Mouse (Mus musculus) heart, postnatal 25 days (tissue): ENCODE data around the gene Mettl1. TPM values are rescaled to one million over a fixed set of nuclear protein-coding genes. Genes with fewer than 3 reads are reported as not detected.
A peak's percentile ranks its signal among the peaks of the same experiment; 100 is the strongest.
"Not testable (repeated sequence)": the region's sequence is repeated elsewhere in the genome, so short reads cannot be mapped to it uniquely, and the experiment has no call there.

Experiments
- DNase-seq: peaks from one replicate; pipeline ENCODE4 v3.0.0; 2022; ENCODE audit warnings: low spot score
- intact Hi-C: fragments of 180-260 bp; cut with DNase I; formaldehyde crosslinking; loops from one replicate; pipeline ENCODE4 v1.15.1; 2025
- total RNA-seq, 2 experiments: library from RNA; stranded (reverse); gene quantifications; 2 replicates each; pipeline ENCODE4 v1.2.3; 2021

Mettl1 gene
- total RNA-seq, 2 experiments from 2014 or later = 6.1 to 6.9 TPM

GRCm38 (mm10) chr10:127063913-127064870, 23.0 kb downstream of the Mettl1 start:
- intact Hi-C loops = no loop called here
- no peak for DNase-seq

- intact Hi-C loops = no loop called here
- DNase-seq = no peak
Measured at GRCm38 (mm10) chr10:127065981-127066380, 24.8 kb downstream of the Mettl1 start.

GRCm38 (mm10) chr10:127066519-127067018, 25.4 kb downstream of the Mettl1 start:
- intact Hi-C loops = no loop called here
- no peak for DNase-seq

- intact Hi-C loops = no loop called here
- no peak for DNase-seq
Measured at GRCm38 (mm10) chr10:127068360-127069038, 27.3 kb downstream of the Mettl1 start.

- intact Hi-C loops = no loop called here
- DNase-seq = no peak
Measured at GRCm38 (mm10) chr10:127069281-127070189, 28.3 kb downstream of the Mettl1 start.

GRCm38 (mm10) chr10:127070190-127071121, 29.2 kb downstream of the Mettl1 start, which contains the start of gene Tspan31:
Gene Tspan31 (minus strand): TSS chr10:127070264.
- DNase-seq = peak; percentile 88
- intact Hi-C loops = no loop called here

GRCm38 (mm10) chr10:127071203-127071602, 30.0 kb downstream of the Mettl1 start:
- intact Hi-C loops = no loop called here
- DNase-seq = no peak

- intact Hi-C loops, DNase-seq: not testable (repeated sequence)
Measured at GRCm38 (mm10) chr10:127072270-127072669, 31.1 kb downstream of the Mettl1 start.

- intact Hi-C loops, DNase-seq: not testable (repeated sequence)
Measured at GRCm38 (mm10) chr10:127072969-127073368, 31.8 kb downstream of the Mettl1 start.

GRCm38 (mm10) chr10:127073981-127074380, 32.8 kb downstream of the Mettl1 start:
- intact Hi-C loops = no loop called here
- DNase-seq = no peak

- no peak for DNase-seq
- intact Hi-C loops = no loop called here
Measured at GRCm38 (mm10) chr10:127075080-127075479, 33.9 kb downstream of the Mettl1 start, which contains the start of gene Agap2. Gene Agap2 (plus strand): TSS chr10:127075284.

GRCm38 (mm10) chr10:127075651-127076050, 34.4 kb downstream of the Mettl1 start:
- intact Hi-C loops = no loop called here
- DNase-seq = no peak

GRCm38 (mm10) chr10:127076082-127076481, 34.9 kb downstream of the Mettl1 start:
- intact Hi-C loops = no loop called here
- DNase-seq = no peak

- DNase-seq = no peak
- intact Hi-C loops = no loop called here
Measured at GRCm38 (mm10) chr10:127077515-127077914, 36.3 kb downstream of the Mettl1 start.

GRCm38 (mm10) chr10:127078001-127078676, 36.9 kb downstream of the Mettl1 start:
- no peak for DNase-seq
- intact Hi-C loops = no loop called here

- DNase-seq = no peak
- intact Hi-C loops = no loop called here
Measured at GRCm38 (mm10) chr10:127078677-127079575, 37.7 kb downstream of the Mettl1 start.
